Mouse (Mus musculus) left cerebral cortex, postnatal 14 days (tissue): Measurements from ENCODE around the gene Ankrd28. TPM values are rescaled to one million over a fixed set of nuclear protein-coding genes. Genes with fewer than 3 reads are reported as not detected.

Source experiments
- DNase-seq, 2 experiments: peaks; one replicate each; pipeline ENCODE4 v3.0.0; 2021 to 2022; ENCODE audit warnings: low spot score in 2 of 2, mixed read lengths in 1 of 2
- intact Hi-C: fragments of 180-260 bp; cut with DNase I; formaldehyde crosslinking; loops from one replicate; pipeline ENCODE4 v1.15.1; 2025
- total RNA-seq, 2 experiments: library from RNA; stranded (reverse); gene quantifications; 2 replicates each; pipeline ENCODE4 v1.2.3; 2021

Ankrd28 gene
- total RNA-seq, 2 experiments from 2014 or later = 46.8 to 54.8 TPM

DNA sequence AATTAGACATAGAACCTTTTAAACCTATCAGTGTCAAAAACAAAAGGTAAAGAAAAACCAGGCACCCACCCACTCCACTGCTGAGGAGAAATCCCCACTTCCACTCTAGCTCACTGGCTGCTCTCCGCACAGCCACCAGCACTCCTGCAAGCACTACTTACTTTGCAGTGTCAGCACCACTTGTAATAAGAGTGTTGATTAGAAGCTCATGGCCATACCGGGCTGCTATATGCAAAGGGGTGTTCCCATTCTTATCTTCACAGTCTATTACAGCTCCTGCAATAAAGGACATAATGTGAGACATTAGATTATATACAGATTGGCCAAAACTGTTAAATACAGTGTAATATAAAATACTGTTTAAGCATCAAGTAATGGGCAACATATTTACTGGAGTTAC, 95.6 kb downstream of the Ankrd28 start:
- DNase-seq = no peak
- intact Hi-C loops = no loop called here

DNA sequence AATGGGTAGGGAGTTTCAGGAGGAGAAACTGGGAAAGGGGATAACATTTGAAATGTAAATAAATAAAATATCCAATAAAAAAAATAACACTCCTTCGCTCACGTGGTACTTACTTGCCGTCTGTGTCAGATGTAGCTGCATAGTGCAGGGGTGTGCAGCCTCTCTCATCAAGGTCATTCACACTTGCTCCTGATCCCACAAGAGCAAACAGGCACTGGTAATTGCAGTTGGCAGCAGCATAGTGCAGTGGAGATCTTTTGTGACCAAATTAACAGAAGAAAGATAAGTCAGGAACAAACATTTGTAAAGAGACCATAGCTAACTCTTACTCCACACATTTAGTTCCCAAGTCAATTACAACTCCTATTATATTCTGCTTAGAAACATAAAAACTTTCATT, 102.9 kb downstream of the Ankrd28 start:
- no peak for DNase-seq
- intact Hi-C loops = no loop called here

DNA sequence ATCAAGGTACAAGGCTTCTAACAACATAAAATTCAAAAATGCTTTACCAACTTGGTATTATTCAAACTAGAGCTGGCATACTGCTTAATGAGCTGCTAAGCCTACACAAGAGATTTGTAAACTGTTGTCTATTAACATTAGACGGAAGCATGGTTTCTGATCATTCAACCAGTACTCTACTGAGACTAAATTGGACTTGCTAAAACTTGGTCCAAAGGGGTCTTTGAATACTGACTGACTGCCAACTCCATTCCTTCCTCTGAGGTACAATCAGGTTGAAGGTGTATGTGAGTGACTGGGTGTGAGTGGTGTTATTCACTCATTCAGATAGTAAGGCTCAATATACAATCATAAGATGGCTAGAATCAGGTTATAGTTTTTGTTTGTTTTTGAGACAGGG, 107.7 kb downstream of the Ankrd28 start:
- no peak for DNase-seq
- intact Hi-C loops = no loop called here

DNA sequence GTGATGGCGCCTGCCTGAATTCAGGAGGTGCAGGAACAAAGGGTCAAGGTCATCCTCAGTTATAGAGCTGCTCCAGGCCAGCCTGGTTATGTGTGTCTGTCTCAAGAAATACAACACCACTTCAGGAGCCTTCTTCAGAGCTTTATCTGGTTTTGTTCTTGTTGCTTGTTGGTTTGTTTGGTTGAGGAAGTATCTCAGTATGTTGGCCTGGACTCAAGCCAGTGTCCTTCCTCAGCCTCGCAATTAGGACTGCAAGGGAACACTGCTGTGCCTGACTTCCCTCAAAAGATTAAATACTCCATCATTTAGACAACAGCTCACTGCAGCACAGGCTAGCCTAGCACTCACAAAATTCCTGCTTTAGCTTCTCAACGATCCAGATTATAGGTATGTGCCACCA, 109.2 kb downstream of the Ankrd28 start:
- intact Hi-C loops = no loop called here
- no peak for DNase-seq

DNA sequence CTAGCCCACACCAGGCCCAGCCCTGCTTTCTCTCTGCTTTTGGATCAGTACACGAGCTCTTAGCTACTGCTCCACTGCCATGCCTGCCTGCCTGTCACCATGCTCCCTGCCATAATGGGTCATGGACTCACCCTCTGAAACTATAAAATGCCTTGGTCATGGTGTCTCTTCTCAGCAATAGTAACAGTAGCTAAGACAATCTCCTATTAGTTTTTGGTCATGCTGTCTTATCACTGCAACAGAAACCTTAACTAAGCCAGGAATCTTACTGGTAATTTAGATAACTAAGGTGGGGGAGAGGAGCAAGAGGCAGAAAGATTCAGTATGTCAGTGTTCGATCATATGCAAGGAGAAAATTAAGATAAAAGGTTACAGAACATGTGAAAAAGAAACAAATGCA, 112.1 kb downstream of the Ankrd28 start:
- DNase-seq = no peak
- intact Hi-C loops = loop anchor here (10.0 kb wide), 1 partner anchor 384 kb away; the partner anchor contains the start of gene Capn7

DNA sequence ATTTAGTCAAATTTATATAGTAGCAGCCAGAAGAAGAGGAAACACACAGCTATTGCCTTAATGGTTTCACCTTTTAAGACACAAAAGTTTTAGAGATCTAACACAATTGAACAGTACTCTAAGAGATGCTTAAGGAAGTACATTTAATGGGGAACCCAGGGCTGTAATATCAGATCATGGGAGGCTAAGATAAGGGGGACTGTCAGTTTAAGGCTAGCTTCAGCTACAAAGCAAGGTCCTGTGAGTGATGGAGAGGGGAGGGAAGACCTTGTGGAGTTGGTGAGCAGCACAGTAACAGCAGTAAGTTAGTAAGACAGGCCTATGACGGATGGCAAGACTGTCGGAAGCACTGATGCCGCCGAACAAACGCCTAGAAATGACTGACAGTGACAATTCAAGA, 113.1 kb downstream of the Ankrd28 start:
- DNase-seq = no peak
- intact Hi-C loops = loop anchor here (10.0 kb wide), 1 partner anchor 383 kb away; the partner anchor contains the start of gene Capn7

DNA sequence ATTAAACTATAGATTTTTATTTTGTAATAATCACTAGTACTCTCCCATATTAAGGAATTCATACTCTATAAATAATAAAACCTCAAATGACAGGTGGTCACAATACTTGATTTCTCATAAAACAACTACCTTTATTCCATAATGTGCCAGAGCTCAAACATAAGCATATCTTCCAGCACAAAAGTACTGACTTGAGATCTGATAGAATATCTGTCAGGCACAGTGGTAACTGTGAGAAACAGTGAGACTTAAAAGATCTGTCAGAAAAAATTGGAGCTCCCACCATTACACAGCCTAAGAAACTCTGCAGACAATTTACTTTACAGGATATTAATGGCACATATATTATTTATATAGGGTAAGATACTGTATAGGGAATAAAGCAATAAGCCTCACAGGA, 114.8 kb downstream of the Ankrd28 start:
- no peak for DNase-seq
- intact Hi-C loops = loop anchor here (10.0 kb wide), 1 partner anchor 381 kb away; the partner anchor contains the start of gene Capn7

DNA sequence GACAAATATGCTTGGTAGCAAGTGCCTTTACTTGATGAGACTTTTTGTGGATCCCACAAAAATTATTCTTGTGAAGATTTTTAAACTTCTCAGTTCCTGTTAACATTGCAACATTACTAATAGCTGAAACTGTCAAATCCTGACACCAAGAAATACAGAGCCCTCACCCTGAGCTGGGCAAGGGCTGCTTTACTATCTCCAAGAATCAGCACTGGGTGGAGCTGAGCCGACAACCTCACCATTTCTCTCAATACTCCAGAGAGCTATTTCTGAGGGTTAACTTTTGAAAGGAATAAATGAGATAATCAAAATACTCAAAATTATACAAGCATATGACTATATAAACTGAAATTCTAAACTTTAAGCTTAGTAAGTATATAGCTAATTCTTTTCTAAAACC, 121.1 kb downstream of the Ankrd28 start:
- intact Hi-C loops = no loop called here
- no peak for DNase-seq

DNA sequence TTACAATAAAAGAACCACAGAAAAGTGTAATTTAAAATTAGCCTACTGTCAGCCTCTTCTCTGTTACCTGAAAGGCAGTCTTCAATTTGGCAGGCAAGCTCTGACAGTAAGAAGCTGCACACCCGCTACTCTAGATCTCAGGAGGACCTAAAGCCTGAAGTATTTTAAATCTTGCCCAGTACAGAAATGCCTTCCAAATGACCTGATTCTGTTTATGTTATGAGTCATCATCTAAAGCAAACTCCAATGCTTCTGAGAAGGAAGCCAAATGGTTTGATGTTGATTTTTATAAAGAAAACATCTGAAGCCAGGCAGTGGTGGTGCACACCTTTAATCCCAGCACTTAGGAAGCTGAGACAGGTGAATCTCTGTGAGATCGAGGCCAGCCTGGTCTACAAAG, 130.1 kb downstream of the Ankrd28 start:
- intact Hi-C loops = no loop called here
- DNase-seq = no peak

DNA sequence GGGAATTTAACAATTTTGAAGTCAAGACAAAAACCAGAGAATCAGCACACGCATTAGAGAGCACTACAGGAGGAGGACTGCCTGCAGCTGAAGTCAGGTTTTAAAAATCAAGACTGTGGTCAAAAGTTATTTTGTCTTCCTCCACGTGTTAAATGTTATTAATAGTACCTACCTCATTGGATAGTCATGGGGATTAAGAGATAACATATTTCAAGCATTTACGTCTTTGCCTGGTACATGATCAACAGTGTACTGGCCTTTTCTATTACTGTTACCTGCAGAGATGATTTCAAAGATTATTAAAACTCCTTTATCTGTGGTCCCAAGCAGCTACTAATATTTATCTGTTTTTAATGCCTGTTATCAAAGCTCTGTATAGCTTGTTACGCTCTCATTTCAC, 132.7 kb downstream of the Ankrd28 start:
- intact Hi-C loops = no loop called here
- DNase-seq = no peak

DNA sequence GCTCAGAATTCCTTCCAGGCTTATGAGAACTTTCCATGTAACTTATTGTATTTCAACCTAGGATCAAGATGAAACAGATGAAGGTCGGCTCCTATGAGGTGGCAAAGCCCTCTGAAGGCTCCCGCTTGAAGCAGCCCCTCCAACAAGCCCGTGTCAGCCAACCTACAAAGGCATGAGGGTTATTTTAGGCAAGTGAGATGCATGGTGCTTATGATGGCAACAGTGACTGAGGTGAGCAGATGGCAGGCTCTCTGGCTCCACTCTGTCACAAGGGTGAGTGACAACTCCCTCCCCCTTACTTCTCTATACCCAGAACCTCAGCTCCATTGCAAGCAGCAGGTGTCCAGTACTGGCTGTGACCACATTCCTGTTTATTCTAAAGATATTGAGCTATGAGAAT, 133.1 kb downstream of the Ankrd28 start:
- intact Hi-C loops = no loop called here
- no peak for DNase-seq

DNA sequence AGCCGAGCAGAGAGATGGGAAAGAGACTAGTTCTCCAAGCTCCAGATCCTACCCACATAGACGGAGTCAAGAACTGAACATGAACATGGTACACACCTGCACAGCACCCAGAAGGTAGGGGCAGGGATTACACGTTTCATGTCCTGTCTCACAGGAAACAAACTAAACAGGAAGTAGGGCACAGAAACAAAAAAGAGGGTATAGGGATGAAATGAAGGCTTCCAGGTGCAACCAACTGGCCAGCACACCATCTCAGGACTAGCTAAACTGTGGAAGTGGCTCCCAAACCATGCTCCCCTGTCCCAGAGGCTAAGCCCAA, 133.5 kb downstream of the Ankrd28 start:
- DNase-seq = no peak
- intact Hi-C loops = no loop called here

DNA sequence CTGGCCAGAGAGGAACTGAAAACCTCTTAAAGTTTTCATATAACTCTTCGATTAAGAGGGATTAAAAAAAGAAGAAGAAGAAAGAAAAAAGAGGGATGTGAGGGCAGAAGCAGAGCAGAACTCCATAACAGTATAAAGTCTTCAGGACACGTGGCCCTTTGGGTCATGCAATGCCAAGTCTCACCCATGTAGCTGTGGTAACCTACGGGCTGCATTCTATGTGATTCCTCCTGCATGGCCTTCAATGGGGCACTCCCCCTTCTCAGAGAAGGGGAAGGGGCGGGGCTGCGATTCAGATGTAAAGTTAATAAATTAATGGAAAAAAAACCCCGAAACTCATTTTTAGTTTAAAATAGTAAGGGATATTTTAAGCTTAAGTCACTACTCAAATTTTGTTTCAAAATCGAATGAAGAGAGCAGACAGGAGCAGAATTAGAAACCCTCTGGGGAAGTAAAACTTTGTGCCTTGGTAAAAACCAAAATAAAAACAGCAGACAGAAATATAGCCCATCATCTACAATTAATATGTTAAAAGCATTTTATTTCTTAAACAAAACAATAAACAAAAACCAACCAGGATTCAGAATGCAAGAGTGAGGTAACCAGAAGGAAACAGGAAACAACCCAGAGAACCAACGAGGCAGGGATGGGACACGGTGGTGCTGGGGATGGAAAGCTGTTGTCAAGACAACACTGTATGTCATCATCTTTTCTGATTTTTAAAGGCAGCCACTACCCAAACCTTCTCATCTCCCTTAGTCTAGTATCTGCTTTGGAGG, 134.1 kb downstream of the Ankrd28 start:
- no peak for DNase-seq
- intact Hi-C loops = no loop called here

DNA sequence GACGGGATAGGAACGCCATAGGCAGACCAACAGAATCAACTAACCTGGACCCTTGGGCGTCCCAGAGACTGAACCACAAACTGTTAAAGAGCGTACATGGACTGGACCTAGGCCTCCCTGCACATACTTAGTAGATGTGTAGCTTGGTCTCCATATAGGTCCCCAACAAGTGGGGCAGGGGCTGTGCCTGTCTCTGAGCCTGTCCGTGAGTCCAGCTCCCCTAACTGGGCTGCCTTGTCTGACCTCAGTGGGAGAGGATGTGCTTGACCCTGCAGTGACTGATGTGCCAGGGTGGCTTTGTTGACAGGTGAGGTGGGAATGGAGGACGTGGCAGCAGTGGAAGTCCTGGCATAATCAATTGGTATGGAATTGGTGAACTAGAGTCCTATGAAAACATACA, 137.9 kb downstream of the Ankrd28 start:
- DNase-seq = no peak
- intact Hi-C loops = no loop called here

DNA sequence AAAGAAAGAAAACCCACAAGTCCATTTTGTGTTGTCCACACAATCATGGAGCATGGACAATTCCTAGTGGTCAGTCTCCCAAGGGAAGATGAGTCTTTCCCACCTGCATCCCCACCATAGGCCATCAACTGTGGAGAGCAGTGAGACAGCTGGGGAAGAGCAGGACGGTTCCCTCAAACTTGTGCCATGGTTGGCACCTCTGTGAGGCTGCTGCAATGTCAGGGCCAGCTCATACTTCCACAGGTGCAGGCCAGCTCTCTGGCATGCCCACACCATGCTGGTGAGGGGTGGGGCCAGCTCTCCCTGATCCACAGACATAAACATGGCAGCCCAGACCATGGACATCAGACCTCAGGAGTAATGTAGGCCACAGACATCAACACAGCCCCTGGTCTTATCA, 144.2 kb downstream of the Ankrd28 start:
- intact Hi-C loops = no loop called here
- DNase-seq = no peak

DNA sequence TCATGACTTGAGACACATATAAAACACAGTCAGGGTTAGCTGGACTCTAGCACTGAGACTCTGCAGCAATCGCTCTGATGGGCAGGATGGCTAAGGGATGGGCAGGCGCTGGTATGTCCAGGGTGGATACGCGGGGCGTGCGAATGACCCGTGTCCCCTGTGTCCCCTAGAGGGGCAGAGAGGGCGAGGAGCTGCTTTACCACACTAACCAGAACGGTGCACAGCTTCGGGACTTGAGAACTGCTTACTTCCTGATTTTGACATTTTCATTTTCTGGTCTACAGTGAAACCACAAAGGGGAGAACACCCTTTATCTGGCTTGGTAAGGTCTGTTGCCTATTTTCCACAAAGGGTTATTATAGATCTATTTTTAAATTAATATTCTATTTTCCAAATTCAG, 144.8 kb downstream of the Ankrd28 start:
- no peak for DNase-seq

DNA sequence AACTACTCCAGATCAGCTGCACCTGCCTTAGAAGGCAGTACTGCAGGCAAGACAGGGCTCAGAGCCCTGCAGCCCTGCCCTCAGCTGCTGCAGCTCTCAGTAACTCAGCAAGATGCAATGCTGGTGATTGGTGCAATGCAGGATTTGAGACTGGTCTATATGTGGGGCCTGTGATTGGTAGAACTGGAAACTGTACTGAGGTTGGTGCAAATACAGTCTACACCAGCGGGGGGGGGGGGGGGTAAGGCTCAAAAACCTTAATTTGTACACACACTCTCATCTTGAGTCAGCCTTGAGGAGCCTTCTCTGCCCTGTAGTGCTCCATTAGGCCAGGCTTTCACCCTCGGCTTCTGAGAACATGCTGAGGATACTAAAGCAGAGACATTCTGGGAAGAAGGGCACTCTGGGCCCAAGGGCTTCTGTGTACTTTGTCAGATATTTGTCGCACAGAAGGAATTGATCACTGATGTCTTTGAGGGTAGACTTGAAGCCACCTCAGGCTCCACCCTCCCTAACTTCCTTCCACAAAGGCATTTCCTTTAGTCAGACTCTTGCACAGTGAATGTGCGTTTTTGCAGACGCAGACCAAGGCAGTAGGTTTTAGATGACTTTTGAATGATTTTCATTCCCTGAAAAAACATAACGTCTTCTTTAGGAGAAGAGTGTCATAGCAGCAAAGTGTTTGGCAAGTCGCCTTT, 146.0 kb downstream of the Ankrd28 start:
- DNase-seq = no peak
- intact Hi-C loops = no loop called here

More for the DNA sequence above, 144.8 kb downstream of the Ankrd28 start:
- intact Hi-C loops = no loop called here

DNA sequence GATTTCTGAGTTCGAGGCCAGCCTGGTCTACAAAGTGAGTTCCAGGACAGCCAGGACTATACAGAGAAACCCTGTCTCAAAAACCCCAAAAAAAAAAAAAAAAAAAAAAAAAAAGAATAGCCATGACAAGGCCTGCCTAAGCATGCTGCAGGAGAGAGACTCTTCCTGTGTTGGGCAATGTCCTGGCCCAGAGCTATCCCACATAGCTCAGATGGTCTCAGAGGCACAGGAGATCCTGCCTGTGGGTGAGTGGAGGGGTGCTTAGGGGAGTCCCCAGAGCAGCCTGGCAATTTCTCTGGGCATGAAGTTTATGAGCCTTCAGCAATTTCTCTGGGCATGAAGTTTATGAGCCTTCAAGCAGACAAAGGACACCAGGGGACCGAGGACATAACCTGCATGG, 146.8 kb downstream of the Ankrd28 start:
- intact Hi-C loops = no loop called here
- no peak for DNase-seq

DNA sequence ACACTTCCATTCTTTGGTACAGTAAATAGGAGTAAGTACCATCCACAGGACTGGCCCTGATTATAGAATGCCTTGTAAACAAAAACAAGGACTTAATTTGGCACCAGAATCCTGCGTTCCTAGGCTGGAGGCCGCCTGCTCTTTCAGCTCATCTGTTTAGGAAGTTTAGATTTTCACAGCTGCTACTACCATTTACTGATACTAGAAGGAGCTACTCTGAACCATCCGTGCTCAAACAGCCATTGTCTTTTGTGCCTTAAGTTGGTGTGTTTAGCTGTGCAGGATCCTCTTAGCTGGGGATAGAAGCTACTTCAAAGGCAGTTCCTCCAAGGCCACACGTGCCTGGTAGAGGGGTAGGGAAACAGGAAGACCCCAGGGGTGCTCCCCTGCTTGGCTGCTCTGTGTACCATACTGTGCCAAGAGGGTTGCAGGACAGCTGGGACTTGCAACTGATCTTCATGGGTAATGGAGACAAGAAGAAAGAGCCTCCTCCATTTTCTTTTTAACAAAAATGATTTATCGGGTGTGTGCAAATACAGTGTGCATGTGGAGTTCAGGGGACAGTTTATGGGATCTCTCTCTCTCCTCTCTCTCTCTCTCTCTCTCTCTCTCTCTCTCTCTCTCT, 148.4 kb downstream of the Ankrd28 start:
- no peak for DNase-seq
- intact Hi-C loops = no loop called here

DNA sequence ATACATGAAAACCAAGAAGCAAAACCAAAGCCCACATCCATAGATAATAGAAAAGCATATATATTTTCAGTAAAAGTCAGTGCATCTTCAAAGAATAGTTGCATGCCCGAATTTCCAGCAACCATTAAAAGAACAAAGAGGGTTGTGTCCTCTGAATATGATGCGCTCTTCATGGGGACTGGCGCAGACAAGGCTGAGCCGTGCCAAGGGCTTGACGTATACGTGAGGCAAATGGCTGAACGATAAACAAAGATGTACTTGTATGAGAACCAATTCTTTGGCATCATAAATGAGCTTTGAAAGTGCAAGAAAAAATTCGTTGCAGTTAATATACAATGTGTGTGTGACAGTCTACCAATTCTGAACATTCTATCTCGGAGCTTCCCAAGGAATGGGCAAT, 149.2 kb downstream of the Ankrd28 start:
- intact Hi-C loops = no loop called here
- DNase-seq = no peak

DNA sequence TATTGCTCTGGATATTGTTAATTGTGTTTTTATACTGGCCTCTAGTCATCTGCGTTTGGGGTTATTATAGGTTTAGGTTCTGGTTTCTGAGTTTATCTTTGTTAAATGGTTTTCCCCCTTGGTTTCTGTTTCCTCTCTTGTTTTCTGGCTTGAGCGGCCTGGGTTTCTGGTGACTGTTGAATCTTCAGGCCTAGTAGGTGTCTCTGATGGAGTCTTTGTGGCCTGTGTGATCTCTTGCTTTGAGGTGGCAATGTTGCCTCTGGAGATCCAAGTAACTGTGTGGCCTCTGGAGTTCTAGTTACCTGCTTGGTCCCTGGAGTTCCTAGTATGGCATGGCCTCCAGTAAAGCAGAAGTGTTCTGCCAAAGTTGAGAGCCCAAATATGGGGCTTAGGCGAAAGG, 149.8 kb downstream of the Ankrd28 start:
- intact Hi-C loops = no loop called here
- DNase-seq = no peak
